Mouse (Mus musculus): ENCODE measurements around the gene Syt8.

- TF ChIP-seq GATA1 (IDR thresholded peaks at IDR 0.05; ENCODE audit: low read length): no peak
- no peak for TF ChIP-seq TAL1 (IDR thresholded peaks at IDR 0.05; ENCODE audit: low read length)
These were observed 21.4 kb upstream of the Syt8 start for GRCm38 (mm10) chr7:142413285-142413684.

All from erythroblast, embryonic 14.5 days (primary cell).